ENCODE assay signal across 8 mouse cellular contexts in the genomic region with DNA sequence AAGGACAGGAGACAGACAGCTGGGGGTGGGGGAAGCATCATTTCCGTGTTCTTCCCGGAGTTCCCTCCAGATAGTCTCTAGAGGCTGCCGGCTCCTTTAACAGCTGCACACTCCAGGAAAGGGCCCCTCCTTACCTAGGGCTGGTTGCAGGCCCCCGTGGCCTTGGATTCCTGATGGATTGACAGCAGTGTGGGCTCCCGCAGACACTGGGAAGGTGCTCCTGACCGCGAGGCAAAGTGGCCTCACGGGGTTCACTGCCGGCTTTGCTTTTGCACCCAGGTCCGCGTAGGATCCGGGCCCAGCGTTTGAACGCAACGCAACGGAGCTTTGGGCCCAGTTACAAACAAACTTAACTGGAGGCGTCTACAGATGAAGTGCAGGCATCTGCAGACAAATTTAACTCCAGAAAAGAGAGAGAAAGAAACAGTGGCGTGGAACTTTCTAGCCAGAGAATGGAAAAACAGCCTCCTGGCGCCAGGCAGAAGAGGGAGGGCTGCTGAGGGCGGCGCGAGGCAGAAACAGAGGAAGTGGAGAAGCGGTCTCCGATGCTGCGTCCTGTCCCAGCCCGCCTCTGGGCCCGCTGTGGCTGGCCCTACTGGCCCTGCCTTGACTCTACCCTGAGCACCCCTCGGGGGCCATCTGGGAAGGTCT. TPM values are rescaled to one million over a fixed set of nuclear protein-coding genes. Genes with fewer than 3 reads are reported as not detected.
DNase-seq lines count a peak whose midpoint lies in the region; ATAC-seq and TF ChIP-seq lines count a peak whose summit lies in the region.

A gene (minus strand): TSS at position 524 of the 651 bp plus-strand sequence.

- DNase-seq in urinary bladder, adult 18-20 months (ENCODE audit: low spot score in 2 of 2), result peak; percentile 53 to 62
- no peak for DNase-seq in urinary bladder, postnatal 10 days (ENCODE audit: low spot score)
- DNase-seq in kidney, postnatal 25 days, result peak; percentile 53 to 68
- DNase-seq in lung, adult 2 months, result peak; percentile 53
- DNase-seq in thymus, postnatal 14 days, result peak; percentile 64

- no peaks in the 10 kb centered on the region for H3K9me3 ChIP-seq in embryonic facial prominence, embryonic 13.5 days
- no peaks in the 10 kb centered on the region for H3K9me3 ChIP-seq in heart, embryonic 13.5 days
- no peaks in the 10 kb centered on the region for H3K9me3 ChIP-seq in neural tube, embryonic 15.5 days (replicated peaks)

- H3K27ac ChIP-seq in embryonic facial prominence, embryonic 13.5 days, result peak within 1 kb of the TSS; percentile 93
- H3K27ac ChIP-seq in heart, embryonic 13.5 days (replicated peaks), result peak within 1 kb of the TSS; percentile 87
- H3K27ac ChIP-seq in neural tube, embryonic 15.5 days (replicated peaks), result peak within 1 kb of the TSS; percentile 65

- peak; percentile 56 for ATAC-seq in embryonic facial prominence, embryonic 13.5 days (ENCODE audit: insufficient number of reproducible peaks, insufficient read depth, low FRiP score, low TSS enrichment, low read depth)
- ATAC-seq in heart, embryonic 13.5 days (ENCODE audit: extremely low read depth, insufficient number of reproducible peaks, low FRiP score, low TSS enrichment), result no peak
- ATAC-seq in neural tube, embryonic 15.5 days (ENCODE audit: low FRiP score), result 0 out of 2 replicates have a peak, but pooled peaks have one; percentile 45

- WGBS in embryonic facial prominence, embryonic 13.5 days, result 2% methylated on average over 28 of the region's 28 CpGs
- 2% methylated on average over 28 of the region's 28 CpGs for WGBS in heart, embryonic 13.5 days
- 3% methylated on average over 28 of the region's 28 CpGs for WGBS in lung, adult 2 months
- 18% methylated on average over 28 of the region's 28 CpGs for WGBS in neural tube, embryonic 15.5 days

- peak; percentile 60; the same call in 1 of the 2 replicates for TF ChIP-seq POLR2A in lung, adult 2 months (IDR thresholded peaks at IDR 0.05; ENCODE audit: borderline replicate concordance, extremely low read depth, low read depth, low read length)

- H3K9ac ChIP-seq in embryonic facial prominence, embryonic 13.5 days, result peak within 1 kb of the TSS; percentile 81
- H3K9ac ChIP-seq in heart, embryonic 13.5 days, result peak within 1 kb of the TSS; percentile 84
- H3K9ac ChIP-seq in neural tube, embryonic 15.5 days (replicated peaks), result peak within 1 kb of the TSS; percentile 36

- H3K4me2 ChIP-seq in embryonic facial prominence, embryonic 13.5 days, result peak within 1 kb of the TSS; percentile 78
- H3K4me2 ChIP-seq in heart, embryonic 13.5 days, result peak within 1 kb of the TSS; percentile 76
- peak within 1 kb of the TSS; percentile 54 for H3K4me2 ChIP-seq in neural tube, embryonic 15.5 days

- H3K27me3 ChIP-seq in embryonic facial prominence, embryonic 13.5 days, result no peaks in the 10 kb centered on the region
- H3K27me3 ChIP-seq in heart, embryonic 13.5 days (replicated peaks), result peaks cover 15% of the 10 kb centered on the region
- H3K27me3 ChIP-seq in neural tube, embryonic 15.5 days (replicated peaks), result 0 out of 2 replicates have a peak, but pooled peaks cover 3% of the 10 kb centered on the region

- TF ChIP-seq CTCF in lung, adult 2 months (IDR thresholded peaks at IDR 0.05; ENCODE audit: insufficient read depth, low read length), result no peak

- H3K4me3 ChIP-seq in embryonic facial prominence, embryonic 13.5 days, result peak within 1 kb of the TSS; percentile 49
- peak within 1 kb of the TSS; percentile 58 for H3K4me3 ChIP-seq in heart, embryonic 13.5 days
- peak within 1 kb of the TSS; percentile 71 for H3K4me3 ChIP-seq in lung, adult 2 months (replicated peaks; ENCODE audit: extremely low read depth, low read depth, low read length)
- H3K4me3 ChIP-seq in neural tube, embryonic 15.5 days (replicated peaks), result peak within 1 kb of the TSS; percentile 28

- peaks cover 25% of the 10 kb centered on the region for H3K36me3 ChIP-seq in embryonic facial prominence, embryonic 13.5 days
- peaks cover 28% of the 10 kb centered on the region for H3K36me3 ChIP-seq in heart, embryonic 13.5 days
- 0 out of 2 replicates have a peak, but pooled peaks cover 2% of the 10 kb centered on the region for H3K36me3 ChIP-seq in neural tube, embryonic 15.5 days

- peaks cover 39% of the 10 kb centered on the region for H3K4me1 ChIP-seq in embryonic facial prominence, embryonic 13.5 days
- H3K4me1 ChIP-seq in heart, embryonic 13.5 days, result peaks cover 37% of the 10 kb centered on the region
- H3K4me1 ChIP-seq in lung, adult 2 months (ENCODE audit: control insufficient read depth, insufficient read depth, low read length), result peaks cover 9% of the 10 kb centered on the region
- peaks cover 14% of the 10 kb centered on the region for H3K4me1 ChIP-seq in neural tube, embryonic 15.5 days

RNA-seq across cellular contexts. Expression of the gene that starts here (rescaled TPM):
- polyA plus RNA-seq in embryonic facial prominence, embryonic 13.5 days (2015; fragmentation: Nextera tagmentation; extraction: Ambion mirVana), result 11.1 and 11.8 TPM in 2 replicates
- polyA plus RNA-seq in heart, embryonic 13.5 days (2015; fragmentation: Nextera tagmentation; extraction: Ambion mirVana), result 5.2 and 6.0 TPM in 2 replicates
- 23.7 and 25.8 TPM in 2 replicates for polyA plus RNA-seq in lung, adult 2 months (2012; rRNA removed)
- 1.3 and 3.0 TPM in 2 replicates for polyA plus RNA-seq in neural tube, embryonic 15.5 days (2015; fragmentation: Nextera tagmentation; extraction: Ambion mirVana)
